Mouse (Mus musculus) heart, adult 2 months (tissue): ENCODE data around the gene Tmem207.

Experiments used
- CTCF ChIP-seq: fragments of 200-600 bp; IDR thresholded peaks from 2 replicates; pipeline ENCODE4 v1.8.1; 2022; ENCODE audit warnings: antibody characterized with exemption, mild to moderate bottlenecking, moderate library complexity
- POLR2A ChIP-seq: fragments of 200-500 bp; IDR thresholded peaks from 2 replicates; pipeline ENCODE4 v1.6.1; 2011; ENCODE audit warnings: mild to moderate bottlenecking, low read depth, low read length, control low read depth; ENCODE audit not compliant: insufficient read depth

DNA sequence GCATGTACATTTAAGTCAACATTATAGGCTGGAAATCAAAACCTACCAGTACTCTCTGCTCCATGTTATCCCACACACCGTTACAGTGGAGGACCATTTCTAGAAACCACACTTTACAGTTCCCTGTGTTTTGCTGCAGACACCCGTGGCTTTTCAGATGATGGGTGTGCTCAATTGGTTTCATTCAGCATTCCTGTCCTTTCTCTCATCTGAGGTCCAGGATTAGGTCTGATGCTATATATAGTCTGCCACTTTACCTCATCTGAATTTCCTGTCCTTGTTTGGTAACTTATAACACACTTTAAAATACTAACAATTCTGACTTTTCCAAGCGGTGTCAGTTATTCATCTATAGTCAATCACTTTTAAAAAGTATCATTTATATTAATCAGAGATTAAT lies 25.8 kb downstream of the Tmem207 start:
- TF ChIP-seq POLR2A: no peak
- no peak for TF ChIP-seq CTCF
